Mouse (Mus musculus) erythroblast, embryonic 14.5 days (primary cell): ENCODE measurements around the gene Cdkal1.

ENCODE experiments used
- GATA1 ChIP-seq: IDR thresholded peaks from 2 replicates; pipeline ENCODE4 v1.6.1; 2012; ENCODE audit warnings: low read length, inconsistent platforms, mixed read lengths
- TAL1 ChIP-seq: IDR thresholded peaks from 3 replicates; pipeline ENCODE4 v1.6.1; 2012; ENCODE audit warnings: low read length, inconsistent platforms, mixed read lengths

DNA sequence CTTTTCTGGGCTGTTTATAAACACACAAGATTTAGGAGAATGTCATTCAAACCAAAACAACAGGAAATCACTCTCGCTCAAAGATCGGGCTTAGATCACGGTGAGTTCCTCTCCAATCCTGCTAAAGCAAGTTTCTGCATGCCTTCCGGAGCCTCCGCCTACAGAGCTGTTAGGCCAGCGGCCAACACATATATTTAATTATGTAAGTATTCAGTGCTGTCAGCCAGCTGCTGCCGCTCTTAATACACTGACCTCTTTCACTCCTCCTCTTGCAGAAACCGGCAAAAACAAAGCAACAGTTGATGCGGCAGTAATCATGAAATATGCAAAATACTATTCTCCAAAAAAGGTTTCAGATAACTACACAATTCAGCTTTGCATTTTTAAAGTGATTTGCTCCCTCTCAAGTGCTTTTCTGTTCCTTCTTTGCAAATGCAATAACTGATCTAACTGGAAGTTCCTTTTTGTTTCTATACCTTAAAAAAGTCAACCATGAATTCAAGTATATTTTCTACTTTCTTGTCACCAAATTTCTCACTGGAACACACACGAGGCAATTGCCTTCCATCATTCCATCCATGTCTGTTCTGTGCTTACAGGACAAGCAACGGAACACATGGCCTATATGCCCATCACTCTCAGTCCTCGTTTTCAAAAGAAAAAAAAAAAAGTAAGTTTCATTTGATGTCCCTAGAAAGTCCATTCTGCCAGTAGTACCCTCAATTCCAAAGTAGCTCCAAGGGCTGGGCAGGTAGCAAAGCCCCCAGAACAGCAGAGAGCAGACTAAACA lies 85.6 kb downstream of the Cdkal1 start:
- TF ChIP-seq TAL1 (no peak), GATA1 (no peak)
